Mouse (Mus musculus) CH12.LX (cell line): Measurements from ENCODE around the gene Oxa1l. TPM values are rescaled to one million over a fixed set of nuclear protein-coding genes. Genes with fewer than 3 reads are reported as not detected.

ENCODE experiments used
- DNase-seq: peaks from one replicate; pipeline ENCODE4 v3.0.0-alpha.2; 2013; ENCODE audit errors: extremely low read depth
- H3K27ac ChIP-seq: 2 replicates; pipeline ENCODE4 v1.5.1; 2012; ENCODE audit warnings: low read depth, mild to moderate bottlenecking, control low read depth, moderate library complexity; ENCODE audit not compliant: insufficient read depth
- H3K27me3 ChIP-seq: replicated peaks from 2 replicates; pipeline ENCODE3; 2012; ENCODE audit warnings: inconsistent platforms
- H3K36me3 ChIP-seq, 2 experiments: replicated peaks in 1 of 2; 2 replicates each; pipeline versions ENCODE3 to v1.6.1; 2012; ENCODE audit warnings: inconsistent platforms in 1 of 2, low read length in 1 of 2, mild to moderate bottlenecking in 1 of 2, mixed read lengths in 1 of 2, moderate library complexity in 1 of 2; ENCODE audit not compliant: control insufficient read depth in 1 of 2, insufficient read depth in 1 of 2
- H3K4me1 ChIP-seq, 2 experiments: 2 replicates each; pipeline ENCODE4 v1.6.1; 2012; ENCODE audit warnings: inconsistent platforms in 1 of 2, moderate library complexity in 1 of 2; ENCODE audit not compliant: insufficient read depth in 2 of 2, control insufficient read depth in 1 of 2
- H3K4me2 ChIP-seq: 2 replicates; pipeline ENCODE4 v1.6.1; 2012; ENCODE audit warnings: low read depth, mild to moderate bottlenecking, control low read depth; ENCODE audit not compliant: poor library complexity, insufficient read depth, severe bottlenecking
- H3K4me3 ChIP-seq, 3 experiments: fragments of 150-350 bp in 1 of 3; sonication (generic) in 1 of 3; replicated peaks in 1 of 3; 2 replicates each; pipeline versions ENCODE3 to v1.5.1; 2011 to 2012; ENCODE audit warnings: low read depth in 2 of 3, low read length in 2 of 3, mild to moderate bottlenecking in 2 of 3, moderate library complexity in 2 of 3, control low read depth in 1 of 3, improper control_type of control experiment in 1 of 3, inconsistent platforms in 1 of 3, mixed read lengths in 1 of 3; ENCODE audit not compliant: poor library complexity in 1 of 3
- H3K79me2 ChIP-seq: replicated peaks from 2 replicates; pipeline ENCODE4 v1.6.1; 2012; ENCODE audit warnings: mild to moderate bottlenecking, moderate library complexity; ENCODE audit not compliant: control insufficient read depth, poor library complexity, insufficient read depth, severe bottlenecking; ENCODE audit errors: extremely low read depth
- H3K9ac ChIP-seq: 2 replicates; pipeline ENCODE4 v1.6.1; 2012; ENCODE audit warnings: low read depth, mild to moderate bottlenecking, control low read depth, moderate library complexity; ENCODE audit not compliant: insufficient read depth
- H3K9me3 ChIP-seq: replicated peaks from 2 replicates; pipeline ENCODE3; 2012; ENCODE audit warnings: low read length, inconsistent platforms, mixed read lengths
- BHLHE40 ChIP-seq: IDR thresholded peaks from 2 replicates; pipeline ENCODE4 v1.6.1; 2011; ENCODE audit warnings: mild to moderate bottlenecking, low read depth, low read length, improper control_type of control experiment
- CHD2 ChIP-seq: IDR thresholded peaks from 2 replicates; pipeline ENCODE4 v1.6.1; 2011; ENCODE audit warnings: low read length, improper control_type of control experiment
- CTCF ChIP-seq, 2 experiments: IDR thresholded peaks in 1 of 2; conservative IDR thresholded peaks in 1 of 2; 2 replicates each; pipeline ENCODE4 v1.5.1; 2011 to 2012; ENCODE audit warnings: low read depth in 2 of 2, low read length in 2 of 2, improper control_type of control experiment in 1 of 2, inconsistent platforms in 1 of 2, mild to moderate bottlenecking in 1 of 2, moderate library complexity in 1 of 2
- ELF1 ChIP-seq: IDR thresholded peaks from 2 replicates; pipeline ENCODE4 v1.6.1; 2014; ENCODE audit warnings: low read depth, mild to moderate bottlenecking, inconsistent platforms, low read length, improper control_type of control experiment
- ETS1 ChIP-seq: conservative IDR thresholded peaks from 2 replicates; pipeline ENCODE4 v1.6.1; 2012; ENCODE audit warnings: low read depth, mild to moderate bottlenecking, inconsistent platforms, low read length, improper control_type of control experiment, moderate library complexity
- GABPA ChIP-seq: IDR thresholded peaks from 2 replicates; pipeline ENCODE4 v1.6.1; 2012; ENCODE audit warnings: low read depth, low read length, improper control_type of control experiment, inconsistent platforms; ENCODE audit not compliant: insufficient replicate concordance
- IRF4 ChIP-seq: IDR thresholded peaks from 2 replicates; pipeline ENCODE4 v1.6.1; 2014; ENCODE audit warnings: low read depth, mild to moderate bottlenecking, inconsistent platforms, low read length, improper control_type of control experiment
- KAT2A ChIP-seq: IDR thresholded peaks from 2 replicates; pipeline ENCODE4 v1.6.1; 2012; ENCODE audit warnings: low read length, improper control_type of control experiment, inconsistent platforms; ENCODE audit not compliant: insufficient replicate concordance
- MAFK ChIP-seq: IDR thresholded peaks from 2 replicates; pipeline ENCODE4 v1.6.1; 2011; ENCODE audit warnings: low read length, improper control_type of control experiment; ENCODE audit not compliant: insufficient replicate concordance
- MAZ ChIP-seq: IDR thresholded peaks from 2 replicates; pipeline ENCODE4 v1.6.1; 2012; ENCODE audit warnings: low read depth, mild to moderate bottlenecking, inconsistent platforms, low read length, improper control_type of control experiment, moderate library complexity
- MEF2A ChIP-seq: IDR thresholded peaks from 2 replicates; pipeline ENCODE4 v1.6.1; 2014; ENCODE audit warnings: low read depth, mild to moderate bottlenecking, inconsistent platforms, low read length, improper control_type of control experiment, borderline replicate concordance
- MYC ChIP-seq: IDR thresholded peaks from 2 replicates; pipeline ENCODE4 v1.6.1; 2011; ENCODE audit warnings: low read depth, mild to moderate bottlenecking, improper control_type of control experiment, low read length
- SMC3 ChIP-seq: IDR thresholded peaks from 2 replicates; pipeline ENCODE4 v1.6.1; 2011; ENCODE audit warnings: low read depth, low read length, improper control_type of control experiment
- TCF12 ChIP-seq: IDR thresholded peaks from 2 replicates; pipeline ENCODE4 v1.6.1; 2014; ENCODE audit warnings: low read depth, mild to moderate bottlenecking, inconsistent platforms, low read length, improper control_type of control experiment
- UBTF ChIP-seq: IDR thresholded peaks from 2 replicates; pipeline ENCODE4 v1.6.1; 2012; ENCODE audit warnings: low read depth, mild to moderate bottlenecking, inconsistent platforms, low read length, improper control_type of control experiment, moderate library complexity
- USF1 ChIP-seq: IDR thresholded peaks from 2 replicates; pipeline ENCODE4 v1.6.1; 2014; ENCODE audit warnings: low read depth, mild to moderate bottlenecking, inconsistent platforms, low read length, improper control_type of control experiment
- USF2 ChIP-seq: conservative IDR thresholded peaks from 2 replicates; pipeline ENCODE4 v1.6.1; 2011; ENCODE audit warnings: low read depth, low read length, improper control_type of control experiment
- ZC3H11A ChIP-seq: IDR thresholded peaks from 2 replicates; pipeline ENCODE4 v1.6.1; 2012; ENCODE audit warnings: low read depth, mild to moderate bottlenecking, inconsistent platforms, low read length, improper control_type of control experiment
- ZKSCAN1 ChIP-seq: IDR thresholded peaks from 2 replicates; pipeline ENCODE4 v1.6.1; 2012; ENCODE audit warnings: low read depth, inconsistent platforms, low read length, improper control_type of control experiment, borderline replicate concordance
- dilution Hi-C: fragments of 300-500 bp; cut with MboI; formaldehyde crosslinking; loops from 2 replicates; pipeline ENCODE4 v1.14.3; 2020; ENCODE audit warnings: low sequenced_read_pairs; ENCODE audit not compliant: extremely low pct_unique_long_range_greater_than_20kb, extremely low pct_ligation_motif_present
- in situ Hi-C: fragments of 300-500 bp; cut with MboI; formaldehyde crosslinking; loops from 3 replicates; pipeline ENCODE4 v1.14.3; 2019; ENCODE audit warnings: low sequenced_read_pairs, low pct_ligation_motif_present, low pct_unique_long_range_greater_than_20kb, mixed read lengths
- polyA plus RNA-seq: library from polyadenylated mRNA; unstranded; fragments of >175 nt; gene quantifications from 2 replicates; pipeline ENCODE4 v1.2.1, GENCODE M21; 2012; ENCODE audit warnings: low read depth; ENCODE audit not compliant: insufficient read length
- total RNA-seq, 2 experiments: library from RNA; depleted of rRNA; stranded (reverse); fragments of 300-350 nt in 1 of 2; fragments of >200 nt in 1 of 2; gene quantifications; 2 replicates each; pipeline ENCODE4 v1.2.3; 2012 to 2014

Gene Oxa1l
- total and polyA plus RNA-seq, 3 experiments: 34.7 to 111 (median 38.8) TPM

- H3K27me3 ChIP-seq: no peaks in the 10 kb centered on the region
- peaks cover 25 to 76% of the 10 kb centered on the region in 2 experiments for H3K4me1 ChIP-seq
- no peaks in the 10 kb centered on the region for H3K9me3 ChIP-seq
- H3K79me2 ChIP-seq: peaks cover 46% of the 10 kb centered on the region
- in situ Hi-C loops (no loop called here), dilution Hi-C loops (no loop called here)
- H3K9ac ChIP-seq: no peak overlapping the region
- TF ChIP-seq BHLHE40: peak; percentile 67
- TF ChIP-seq ZKSCAN1: no peak
- DNase-seq: no peak
- no peak overlapping the region for H3K4me3 ChIP-seq
- H3K27ac ChIP-seq: 0 out of 2 replicates have a peak overlapping the region, but pooled peaks have one; percentile 9
- peaks cover 24 to 51% of the 10 kb centered on the region in 2 experiments for H3K36me3 ChIP-seq
- no peak overlapping the region for H3K4me2 ChIP-seq
Measured at GRCm38 (mm10) chr14:54387546-54387945, 26.9 kb downstream of the Oxa1l start.

DNA sequence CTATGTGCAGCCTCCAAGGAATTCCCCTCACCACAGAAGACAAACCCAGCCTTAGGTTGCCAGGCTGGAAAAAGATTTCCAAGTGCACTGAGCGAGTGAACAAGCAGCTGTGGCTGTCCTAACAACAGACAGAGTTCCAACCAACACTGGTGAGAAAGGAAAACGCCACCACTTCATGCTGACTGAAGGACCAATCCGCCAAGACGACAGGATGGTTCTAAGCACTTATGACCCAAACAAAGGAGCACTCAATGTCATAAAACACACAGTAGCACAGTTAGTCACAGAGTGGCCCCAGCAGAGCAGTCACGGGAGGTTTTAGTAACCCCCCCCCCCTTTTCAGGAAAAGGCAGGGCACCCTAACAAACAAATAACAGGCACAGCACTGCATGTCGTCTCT lies 30.2 kb downstream of the Oxa1l start:
- H3K79me2 ChIP-seq: peaks cover 56% of the 10 kb centered on the region
- no peak overlapping the region for H3K4me2 ChIP-seq
- no peak for DNase-seq
- H3K27ac ChIP-seq: no peak overlapping the region
- in situ Hi-C loops: no loop called here
- H3K4me3 ChIP-seq: no peak overlapping the region
- no peak for TF ChIP-seq BHLHE40
- TF ChIP-seq CHD2: no peak
- TF ChIP-seq UBTF: no peak
- no peak for TF ChIP-seq USF2
- TF ChIP-seq MAZ: no peak
- no peak for TF ChIP-seq TCF12
- no peak for TF ChIP-seq MAFK
- no peak for TF ChIP-seq SMC3
- TF ChIP-seq CTCF (conservative IDR thresholded peaks at IDR 0.05 in 1 of 2, IDR thresholded peaks at IDR 0.05 in 1 of 2; ENCODE audit: low read depth in 2 of 2, low read length in 2 of 2): no peak
- no peak for TF ChIP-seq MEF2A
- no peak for TF ChIP-seq ELF1
- TF ChIP-seq KAT2A: no peak
- no peak overlapping the region for H3K9ac ChIP-seq
- H3K4me1 ChIP-seq: peaks cover 23 to 73% of the 10 kb centered on the region in 2 experiments
- dilution Hi-C loops: no loop called here
- H3K27me3 ChIP-seq: no peaks in the 10 kb centered on the region
- H3K9me3 ChIP-seq: peaks cover 6% of the 10 kb centered on the region
- peaks cover 13 to 53% of the 10 kb centered on the region in 2 experiments for H3K36me3 ChIP-seq

DNA sequence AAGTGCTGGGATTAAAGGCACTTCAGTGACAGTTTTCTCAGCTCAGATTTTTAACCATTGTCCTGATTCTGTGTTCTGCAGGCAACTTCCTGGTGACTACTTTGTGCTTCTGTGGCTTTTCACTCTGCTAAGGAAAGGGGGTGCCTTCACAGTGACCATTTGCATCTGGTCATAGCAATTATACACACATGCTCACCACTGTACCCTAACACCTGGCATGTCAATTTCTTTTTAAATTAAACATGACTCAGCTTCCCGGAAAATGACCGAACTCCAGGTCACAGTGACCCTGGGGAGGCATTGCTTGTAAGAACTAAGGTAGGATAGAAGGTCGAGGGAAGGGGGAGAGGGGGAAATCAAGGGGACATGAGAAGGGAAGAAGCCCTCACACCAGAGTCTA lies 33.2 kb downstream of the Oxa1l start:
- Histone ChIP-seq H3K27me3 (no peaks in the 10 kb centered on the region), H3K9me3 (peaks cover 6% of the 10 kb centered on the region), H3K36me3 (peaks cover 19 to 53% of the 10 kb centered on the region in 2 experiments), H3K4me3 (no peak overlapping the region)
- in situ Hi-C loops: no loop called here
- no peak for TF ChIP-seq IRF4
- no peak for TF ChIP-seq USF1
- no peak for TF ChIP-seq SMC3
- no peak for TF ChIP-seq GABPA
- TF ChIP-seq ZC3H11A: no peak
- TF ChIP-seq ZKSCAN1: no peak
- no peak for TF ChIP-seq MYC
- 0 out of 2 replicates have a peak, but pooled peaks have one; percentile 17 for TF ChIP-seq ETS1
- TF ChIP-seq, all 38 proteins: peak for 1
- Histone ChIP-seq H3K27ac (peak overlapping the region; percentile 49; the same call in 1 of the 2 replicates), H3K4me1 (peaks cover 16 to 76% of the 10 kb centered on the region in 2 experiments), H3K79me2 (peaks cover 61% of the 10 kb centered on the region), H3K9ac (no peak overlapping the region), H3K4me2 (0 out of 2 replicates have a peak overlapping the region, but pooled peaks have one; percentile 16)
- dilution Hi-C loops: no loop called here
- DNase-seq: no peak
